Mouse (Mus musculus) cerebellum, adult 2 months (tissue): Measurements from ENCODE around the gene 4931422A03Rik.

Experiments used
- CTCF ChIP-seq: fragments of 200-500 bp; IDR thresholded peaks from 2 replicates; pipeline ENCODE4 v1.5.1; 2011; ENCODE audit warnings: low read depth, mild to moderate bottlenecking, control low read depth, low read length, moderate library complexity, borderline replicate concordance; ENCODE audit not compliant: insufficient read depth
- POLR2A ChIP-seq: fragments of 200-500 bp; IDR thresholded peaks from 2 replicates; pipeline ENCODE4 v1.6.1; 2011; ENCODE audit warnings: low read length, control low read depth, borderline replicate concordance; ENCODE audit not compliant: insufficient read depth

DNA sequence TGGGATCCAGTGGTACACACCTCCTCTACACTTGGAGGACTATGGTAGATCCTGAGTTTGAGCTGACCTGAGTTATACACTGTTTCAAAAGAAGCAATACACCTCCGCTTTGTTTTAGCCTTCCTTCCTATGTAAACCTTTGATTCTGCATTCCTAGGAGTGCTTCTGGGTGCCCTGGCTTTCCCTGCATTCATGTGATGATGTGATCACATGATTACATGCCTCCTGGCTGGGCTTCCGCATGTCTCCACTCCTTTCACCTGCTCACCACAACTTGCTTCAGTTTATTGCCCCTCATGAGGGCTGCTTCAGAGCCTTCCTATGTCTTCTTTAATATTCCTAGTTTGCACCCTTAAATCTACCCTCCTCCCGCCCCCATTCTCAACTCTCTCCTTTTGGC, 3.9 kb upstream of the 4931422A03Rik start:
- TF ChIP-seq CTCF, result no peak
- no peak for TF ChIP-seq POLR2A
